Mouse (Mus musculus) heart, adult 2 months (tissue): ENCODE data around the gene Dqx1. TPM values are rescaled to one million over a fixed set of nuclear protein-coding genes. Genes with fewer than 3 reads are reported as not detected.
A peak's percentile ranks its signal among the peaks of the same experiment; 100 is the strongest.

Experiments
- DNase-seq, 2 experiments: peaks; one replicate each; pipeline ENCODE4 v3.0.0; 2021
- H3K27ac ChIP-seq: fragments of 200-600 bp; 2 replicates; pipeline ENCODE4 v1.8.1; 2022
- H3K27me3 ChIP-seq: fragments of 200-500 bp; 2 replicates; pipeline ENCODE4 v1.6.1; 2012; ENCODE audit warnings: mild to moderate bottlenecking, low read length, inconsistent platforms, mixed read lengths; ENCODE audit not compliant: control insufficient read depth, insufficient read depth
- H3K36me3 ChIP-seq: fragments of 200-500 bp; 2 replicates; pipeline ENCODE4 v1.6.1; 2012; ENCODE audit warnings: low read length, inconsistent platforms; ENCODE audit not compliant: control insufficient read depth, insufficient read depth
- H3K4me1 ChIP-seq: fragments of 200-500 bp; 2 replicates; pipeline ENCODE4 v1.6.1; 2011; ENCODE audit warnings: low read length; ENCODE audit not compliant: control insufficient read depth, insufficient read depth
- H3K4me3 ChIP-seq: fragments of 200-600 bp; 2 replicates; pipeline ENCODE4 v1.8.1; 2022
- H3K79me2 ChIP-seq: fragments of 200-500 bp; replicated peaks from 2 replicates; pipeline ENCODE4 v1.6.1; 2012; ENCODE audit warnings: mild to moderate bottlenecking, inconsistent platforms, low read length, moderate library complexity, mixed read lengths; ENCODE audit not compliant: control insufficient read depth, insufficient read depth
- H3K9ac ChIP-seq: fragments of 200-500 bp; 2 replicates; pipeline ENCODE4 v1.6.1; 2012; ENCODE audit warnings: low read depth, mild to moderate bottlenecking, control low read depth, inconsistent platforms, low read length, mixed read lengths
- CTCF ChIP-seq: fragments of 200-600 bp; IDR thresholded peaks from 2 replicates; pipeline ENCODE4 v1.8.1; 2022; ENCODE audit warnings: antibody characterized with exemption, mild to moderate bottlenecking, moderate library complexity
- EP300 ChIP-seq: fragments of 200-500 bp; IDR thresholded peaks from 2 replicates; pipeline ENCODE4 v1.6.1; 2011; ENCODE audit warnings: low read depth, low read length, control low read depth; ENCODE audit not compliant: insufficient read depth
- POLR2A ChIP-seq: fragments of 200-500 bp; IDR thresholded peaks from 2 replicates; pipeline ENCODE4 v1.6.1; 2011; ENCODE audit warnings: mild to moderate bottlenecking, low read depth, low read length, control low read depth; ENCODE audit not compliant: insufficient read depth
- WGBS: fragments of 180-500 bp; shearing (Covaris S2); methylation state at CpG from one replicate; pipeline ENCODE4 v1.1.7; 2018; 5-methylcytosine and 5-hydroxymethylcytosine counted together
- intact Hi-C: fragments of 180-260 bp; cut with DNase I; formaldehyde crosslinking; loops from one replicate; pipeline ENCODE4 v1.15.1; 2025
- microRNA-seq, 2 experiments: library from miRNA; unstranded; fragments of <30 nt; microRNA quantifications; one replicate each; pipeline ENCODE4 v1.2.0; 2021
- polyA plus RNA-seq: library from polyadenylated mRNA; depleted of rRNA; stranded (reverse); fragments of >200 nt; gene quantifications from 2 replicates; pipeline ENCODE4 v1.2.3, GENCODE M21; 2012; rRNA removed
- total RNA-seq, 2 experiments: library from RNA; stranded (reverse); gene quantifications; 2 replicates each; pipeline ENCODE4 v1.2.3; 2021

Gene Dqx1
- total and polyA plus RNA-seq, 3 experiments: 0.65 to 1.4 (median 0.80) TPM

GRCm38 (mm10) chr6:83111510-83112136 is 54.0 kb downstream of the Dqx1 start:
- H3K36me3 ChIP-seq: no peaks in the 10 kb centered on the region
- 73% methylated on average over 4 of the region's 4 CpGs for WGBS
- H3K27ac ChIP-seq: no peak overlapping the region
- no peak overlapping the region for H3K9ac ChIP-seq
- TF ChIP-seq POLR2A (no peak), CTCF (no peak), EP300 (no peak)
- peaks cover 5% of the 10 kb centered on the region for H3K4me1 ChIP-seq
- H3K4me3 ChIP-seq: no peak overlapping the region
- H3K79me2 ChIP-seq: no peaks in the 10 kb centered on the region; the same call in 1 of the 2 replicates
- intact Hi-C loops: no loop called here
- DNase-seq: no peak
- no peaks in the 10 kb centered on the region for H3K27me3 ChIP-seq

- Histone ChIP-seq H3K4me1 (peaks cover 4% of the 10 kb centered on the region), H3K4me3 (peak within 1 kb of the TSS; percentile 90), H3K27me3 (no peaks in the 10 kb centered on the region), H3K9ac (peak within 1 kb of the TSS; percentile 77), H3K27ac (peak within 1 kb of the TSS; percentile 80), H3K36me3 (no peaks in the 10 kb centered on the region), H3K79me2 (no peaks in the 10 kb centered on the region)
- WGBS: under 1% methylated on average over 54 of the region's 58 CpGs
- TF ChIP-seq POLR2A (peak; percentile 98), CTCF (peak; percentile 70), EP300 (0 out of 2 replicates have a peak, but pooled peaks have one; percentile 70)
- peak; percentile 96 for DNase-seq
- intact Hi-C loops: loop anchor here (2.0 kb wide), 1 partner anchor 50 kb away; the partner anchor contains the start of gene Dctn1
These were observed 57.5 kb downstream of the Dqx1 start, which contains the start of gene Mogs for GRCm38 (mm10) chr6:83115011-83115671. Gene Mogs, plus strand, starts transcription at chr6:83115496.

GRCm38 (mm10) chr6:83115682-83116372 is 58.2 kb downstream of the Dqx1 start:
- intact Hi-C loops: loop anchor here (2.0 kb wide), 2 partner anchors 43 to 49 kb away; partner anchors contain the start of gene Dctn1
- no peak for DNase-seq
- Histone ChIP-seq H3K9ac (peak overlapping the region; percentile 77), H3K36me3 (no peaks in the 10 kb centered on the region), H3K27ac (peak overlapping the region; percentile 51), H3K4me1 (peaks cover 5% of the 10 kb centered on the region), H3K4me3 (peak overlapping the region; percentile 90), H3K27me3 (no peaks in the 10 kb centered on the region), H3K79me2 (no peaks in the 10 kb centered on the region)
- WGBS: 1% methylated on average over 38 of the region's 48 CpGs
- no peak for TF ChIP-seq EP300
- no peak for TF ChIP-seq POLR2A
- TF ChIP-seq CTCF: no peak

- TF ChIP-seq EP300 (no peak), POLR2A (no peak), CTCF (no peak)
- H3K27ac ChIP-seq: no peak overlapping the region
- WGBS: 76% methylated on average over 11 of the region's 11 CpGs
- DNase-seq: no peak
- no peaks in the 10 kb centered on the region for H3K36me3 ChIP-seq
- intact Hi-C loops: loop anchor here (2.0 kb wide), 1 partner anchor 42 kb away; no protein-coding TSS in a partner anchor
- H3K27me3 ChIP-seq: no peaks in the 10 kb centered on the region
- peak overlapping the region; percentile 90 for H3K4me3 ChIP-seq
- no peaks in the 10 kb centered on the region for H3K79me2 ChIP-seq
- H3K9ac ChIP-seq: no peak overlapping the region
- peaks cover 5% of the 10 kb centered on the region for H3K4me1 ChIP-seq
These were observed 58.9 kb downstream of the Dqx1 start for GRCm38 (mm10) chr6:83116373-83117164.

Small RNA genes lying within 50 kb of the gene (microRNA-seq; reads per million reads assigned to microRNA genes)
- 0 reads per million in 2 experiments for gene Mir3470a
- 0 to 0.56 reads per million in 2 experiments for gene Mir7040

Other genes starting within 250 kb of the Dqx1 start
- gene Sema4f, start 118.1 kb upstream of the Dqx1 start, total RNA-seq: under 1 TPM; 0.13 to 0.18 TPM
- gene Sema4f, start 118.1 kb upstream of the Dqx1 start, polyA plus RNA-seq: 0.37 and 0.53 TPM in 2 replicates
- under 1 TPM in 1 of 2 experiments, not detected in 1; 0.34 TPM for gene M1ap, start 110.9 kb upstream of the Dqx1 start, total RNA-seq
- 0.31 TPM in 1 of 2 replicates, not detected in the other for gene M1ap, start 110.9 kb upstream of the Dqx1 start, polyA plus RNA-seq
- gene Dok1, start 24.4 kb upstream of the Dqx1 start, total RNA-seq: 1 to 10 TPM; 2.6 TPM
- 3.0 and 3.4 TPM in 2 replicates for gene Dok1, start 24.4 kb upstream of the Dqx1 start, polyA plus RNA-seq
- gene Loxl3, start 23.7 kb upstream of the Dqx1 start, total RNA-seq: 1 to 10 TPM; 1.9 to 2.1 TPM
- 5.4 and 7.2 TPM in 2 replicates for gene Loxl3, start 23.7 kb upstream of the Dqx1 start, polyA plus RNA-seq
- gene Aup1, start 3.3 kb upstream of the Dqx1 start, total RNA-seq: 10 to 100 TPM; 70.9 to 87.0 TPM
- gene Aup1, start 3.3 kb upstream of the Dqx1 start, polyA plus RNA-seq: 148 and 178 TPM in 2 replicates
- gene Htra2, start 2.6 kb upstream of the Dqx1 start, total RNA-seq: 10 to 100 TPM; 26.9 to 30.4 TPM
- 35.4 and 37.6 TPM in 2 replicates for gene Htra2, start 2.6 kb upstream of the Dqx1 start, polyA plus RNA-seq
- not detected for gene Tlx2, start 12.4 kb downstream of the Dqx1 start, total RNA-seq
- gene Tlx2, start 12.4 kb downstream of the Dqx1 start, polyA plus RNA-seq: 0.14 TPM in 1 of 2 replicates, not detected in the other
- 1 to 10 TPM; 7.7 to 8.0 TPM for gene Pcgf1, start 20.0 kb downstream of the Dqx1 start, total RNA-seq
- gene Pcgf1, start 20.0 kb downstream of the Dqx1 start, polyA plus RNA-seq: 11.5 and 15.5 TPM in 2 replicates
- 1 to 10 TPM in 1 of 2 experiments, under 1 TPM in 1; 0.84 to 1.5 TPM for gene Lbx2, start 28.5 kb downstream of the Dqx1 start, total RNA-seq
- 1.5 and 2.2 TPM in 2 replicates for gene Lbx2, start 28.5 kb downstream of the Dqx1 start, polyA plus RNA-seq
- gene Ccdc142, start 43.8 kb downstream of the Dqx1 start, total RNA-seq: 1 to 10 TPM; 2.0 to 2.5 TPM
- 1.7 and 2.4 TPM in 2 replicates for gene Ccdc142, start 43.8 kb downstream of the Dqx1 start, polyA plus RNA-seq
- gene Gm42688, start 43.8 kb downstream of the Dqx1 start, total RNA-seq: under 1 TPM; 0.80 to 0.94 TPM
- 1.6 TPM in 2 replicates for gene Gm42688, start 43.8 kb downstream of the Dqx1 start, polyA plus RNA-seq
- gene Mrpl53, start 51.2 kb downstream of the Dqx1 start, total RNA-seq: 100 to 1,000 TPM; 113 to 131 TPM
- 91.3 and 129 TPM in 2 replicates for gene Mrpl53, start 51.2 kb downstream of the Dqx1 start, polyA plus RNA-seq
- gene Mogs, start 57.7 kb downstream of the Dqx1 start, total RNA-seq: 1 to 10 TPM; 7.2 to 9.9 TPM
- 13.9 and 15.8 TPM in 2 replicates for gene Mogs, start 57.7 kb downstream of the Dqx1 start, polyA plus RNA-seq
- 10 to 100 TPM; 70.4 to 74.6 TPM for gene Wbp1, start 63.7 kb downstream of the Dqx1 start, total RNA-seq
- 152 TPM in 2 replicates for gene Wbp1, start 63.7 kb downstream of the Dqx1 start, polyA plus RNA-seq
- gene Ino80b, start 67.6 kb downstream of the Dqx1 start, total RNA-seq: 10 to 100 TPM; 13.1 to 15.1 TPM
- gene Ino80b, start 67.6 kb downstream of the Dqx1 start, polyA plus RNA-seq: 5.5 and 9.5 TPM in 2 replicates
- gene Rtkn, start 77.6 kb downstream of the Dqx1 start, total RNA-seq: 1 to 10 TPM; 5.2 to 6.7 TPM
- 18.6 and 27.7 TPM in 2 replicates for gene Rtkn, start 77.6 kb downstream of the Dqx1 start, polyA plus RNA-seq
- gene Wdr54, start 98.6 kb downstream of the Dqx1 start, total RNA-seq: 1 to 10 TPM in 1 of 2 experiments, under 1 TPM in 1; 0.89 to 1.3 TPM
- 2.1 and 2.7 TPM in 2 replicates for gene Wdr54, start 98.6 kb downstream of the Dqx1 start, polyA plus RNA-seq
- gene 1700003E16Rik, start 98.6 kb downstream of the Dqx1 start, total RNA-seq: under 1 TPM; 0.10 to 0.25 TPM
- gene 1700003E16Rik, start 98.6 kb downstream of the Dqx1 start, polyA plus RNA-seq: 0.53 and 0.57 TPM in 2 replicates
- 100 to 1,000 TPM; 125 to 141 TPM for gene Dctn1, start 108.1 kb downstream of the Dqx1 start, total RNA-seq
- gene Dctn1, start 108.1 kb downstream of the Dqx1 start, polyA plus RNA-seq: 84.2 and 89.1 TPM in 2 replicates
- not detected for gene Slc4a5, start 162.0 kb downstream of the Dqx1 start, total RNA-seq
- 0.61 TPM in 1 of 2 replicates, not detected in the other for gene Slc4a5, start 162.0 kb downstream of the Dqx1 start, polyA plus RNA-seq